Mouse (Mus musculus): ENCODE data around the gene Gm45716. TPM values are rescaled to one million over a fixed set of nuclear protein-coding genes. Genes with fewer than 3 reads are reported as not detected.

The Gm45716 gene
- polyA plus RNA-seq, 2 experiments = 0.95 to 2.8 TPM

GRCm38 (mm10) chr11:90269398-90270123 is 82.1 kb downstream of the Gm45716 start:
- H3K4me3 ChIP-seq (ENCODE audit: insufficient read depth in 1 of 2, low read depth in 2 of 2, low read length in 2 of 2) = no peak overlapping the region
- no peaks in the 10 kb centered on the region for H3K4me1 ChIP-seq (replicated peaks; ENCODE audit: control insufficient read depth in 2 of 2, insufficient read depth in 2 of 2, low read length in 1 of 2)
- no peak overlapping the region for H3K27ac ChIP-seq
- H3K9me3 ChIP-seq (ENCODE audit: control insufficient read depth, low read length) = no peaks in the 10 kb centered on the region
- no peaks in the 10 kb centered on the region for H3K27me3 ChIP-seq (ENCODE audit: control insufficient read depth, insufficient read depth, low read length)
- H3K36me3 ChIP-seq (replicated peaks; ENCODE audit: control insufficient read depth, insufficient read depth, low read depth) = no peaks in the 10 kb centered on the region
- H3K4me2 ChIP-seq (ENCODE audit: low read depth) = no peak overlapping the region
- WGBS (ENCODE audit: insufficient replicate concordance) = 74% methylated on average over 18 of the region's 18 CpGs
- no peak for TF ChIP-seq CTCF (IDR thresholded peaks at IDR 0.05; ENCODE audit: low read depth)
- no peak for TF ChIP-seq EP300 (IDR thresholded peaks at IDR 0.05; ENCODE audit: low read depth)
- ATAC-seq (ENCODE audit: insufficient read depth) (no peak), DNase-seq (ENCODE audit: low read depth in 3 of 3, low spot score in 3 of 3) (no peak)
- no peak overlapping the region for H3K9ac ChIP-seq (replicated peaks)

DNA sequence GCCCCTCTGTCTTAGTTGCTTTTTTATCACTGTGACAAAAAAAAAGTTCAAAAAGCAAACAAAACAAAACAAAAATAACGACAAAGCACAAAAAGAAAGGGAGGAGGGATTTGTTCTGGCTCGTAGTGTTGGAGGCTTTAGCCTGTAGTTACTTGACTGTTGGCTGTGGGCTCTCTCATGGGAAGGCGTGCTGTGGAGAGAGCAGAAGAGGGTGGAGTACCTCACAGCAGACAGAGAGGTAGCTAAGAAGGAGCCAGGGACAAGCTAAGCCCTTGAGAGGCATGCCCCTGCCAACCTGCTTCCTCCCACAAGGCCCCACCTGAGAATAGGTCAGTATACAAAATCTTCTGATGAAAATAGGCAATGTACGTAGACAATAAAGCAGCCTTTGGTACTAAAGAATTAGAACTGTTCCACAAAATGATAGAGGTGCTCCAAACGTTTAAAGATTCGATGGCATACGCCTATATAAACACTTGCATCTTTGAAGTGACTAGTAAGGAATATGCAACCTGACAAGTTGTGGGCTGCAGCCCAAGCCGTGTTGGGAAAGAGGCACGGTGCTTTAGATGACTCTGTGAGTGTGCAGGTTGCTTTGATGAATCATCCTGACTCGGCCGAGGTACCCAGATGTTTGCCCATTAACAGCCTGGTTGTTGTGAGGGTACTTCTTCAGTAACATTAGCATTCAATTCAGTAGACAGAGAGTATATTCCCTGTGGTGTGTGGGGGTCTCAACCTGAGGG is 82.8 kb downstream of the Gm45716 start:
- no peak overlapping the region for H3K27ac ChIP-seq
- no peak overlapping the region for H3K9ac ChIP-seq (replicated peaks)
- H3K4me2 ChIP-seq (ENCODE audit: low read depth) = no peak overlapping the region
- no peaks in the 10 kb centered on the region for H3K9me3 ChIP-seq (ENCODE audit: control insufficient read depth, low read length)
- H3K36me3 ChIP-seq (replicated peaks; ENCODE audit: control insufficient read depth, insufficient read depth, low read depth) = no peaks in the 10 kb centered on the region
- no peak for DNase-seq (ENCODE audit: low read depth in 3 of 3, low spot score in 3 of 3)
- H3K4me1 ChIP-seq (replicated peaks; ENCODE audit: control insufficient read depth in 2 of 2, insufficient read depth in 2 of 2, low read length in 1 of 2) = no peaks in the 10 kb centered on the region
- no peak overlapping the region for H3K4me3 ChIP-seq (ENCODE audit: insufficient read depth in 1 of 2, low read depth in 2 of 2, low read length in 2 of 2)
- no peaks in the 10 kb centered on the region for H3K27me3 ChIP-seq (ENCODE audit: control insufficient read depth, insufficient read depth, low read length)
- 68% methylated on average over 11 of the region's 11 CpGs for WGBS (ENCODE audit: insufficient replicate concordance)
- ATAC-seq (ENCODE audit: insufficient read depth) = no peak
- no peak for TF ChIP-seq CTCF (IDR thresholded peaks at IDR 0.05; ENCODE audit: low read depth)
- no peak for TF ChIP-seq EP300 (IDR thresholded peaks at IDR 0.05; ENCODE audit: low read depth)

DNA sequence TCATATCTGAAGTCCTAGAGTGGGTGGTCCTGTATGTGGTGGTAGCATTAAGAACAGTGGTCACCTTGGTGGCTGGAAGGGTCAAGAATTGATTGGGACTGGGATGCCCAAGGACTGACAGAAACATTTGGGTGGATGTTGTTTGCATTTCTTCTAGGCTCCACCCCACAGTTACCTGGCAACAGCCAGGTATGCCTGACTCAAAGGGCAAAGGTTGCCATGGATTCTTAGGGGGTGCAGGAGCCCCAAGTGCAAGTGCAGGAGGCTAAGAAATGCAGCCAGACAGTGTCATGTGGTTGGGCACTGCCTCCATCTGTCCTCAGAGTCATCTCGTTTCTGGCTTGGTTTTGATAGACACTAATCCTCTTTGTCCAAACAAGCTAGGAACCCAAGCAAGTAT is 86.7 kb downstream of the Gm45716 start:
- TF ChIP-seq EP300 (IDR thresholded peaks at IDR 0.05; ENCODE audit: low read depth) (no peak), CTCF (IDR thresholded peaks at IDR 0.05; ENCODE audit: low read depth) (no peak)
- H3K36me3 ChIP-seq (replicated peaks; ENCODE audit: control insufficient read depth, insufficient read depth, low read depth) = no peaks in the 10 kb centered on the region
- ATAC-seq (ENCODE audit: insufficient read depth) (no peak), DNase-seq (ENCODE audit: low read depth in 3 of 3, low spot score in 3 of 3) (no peak)
- no peaks in the 10 kb centered on the region for H3K9me3 ChIP-seq (ENCODE audit: control insufficient read depth, low read length)
- no peak overlapping the region for H3K27ac ChIP-seq
- no peak overlapping the region for H3K4me3 ChIP-seq (ENCODE audit: insufficient read depth in 1 of 2, low read depth in 2 of 2, low read length in 2 of 2)
- no peaks in the 10 kb centered on the region for H3K27me3 ChIP-seq (ENCODE audit: control insufficient read depth, insufficient read depth, low read length)
- H3K4me1 ChIP-seq (replicated peaks; ENCODE audit: control insufficient read depth in 2 of 2, insufficient read depth in 2 of 2, low read length in 1 of 2) = no peaks in the 10 kb centered on the region
- 43% methylated on average over 1 of the region's 1 CpGs for WGBS (ENCODE audit: insufficient replicate concordance)
- no peak overlapping the region for H3K9ac ChIP-seq (replicated peaks)
- H3K4me2 ChIP-seq (ENCODE audit: low read depth) = no peak overlapping the region

- no peaks in the 10 kb centered on the region for H3K9me3 ChIP-seq (ENCODE audit: control insufficient read depth, low read length)
- H3K27ac ChIP-seq = no peak overlapping the region
- no peak overlapping the region for H3K9ac ChIP-seq (replicated peaks)
- ATAC-seq (ENCODE audit: insufficient read depth) (no peak), DNase-seq (ENCODE audit: low read depth in 3 of 3, low spot score in 3 of 3) (no peak)
- WGBS (ENCODE audit: insufficient replicate concordance) = 66% methylated on average over 7 of the region's 7 CpGs
- TF ChIP-seq CTCF (IDR thresholded peaks at IDR 0.05; ENCODE audit: low read depth) (no peak), EP300 (IDR thresholded peaks at IDR 0.05; ENCODE audit: low read depth) (no peak)
- H3K4me2 ChIP-seq (ENCODE audit: low read depth) = no peak overlapping the region
- no peaks in the 10 kb centered on the region for H3K36me3 ChIP-seq (replicated peaks; ENCODE audit: control insufficient read depth, insufficient read depth, low read depth)
- H3K4me3 ChIP-seq (ENCODE audit: insufficient read depth in 1 of 2, low read depth in 2 of 2, low read length in 2 of 2) = no peak overlapping the region
- H3K4me1 ChIP-seq (replicated peaks; ENCODE audit: control insufficient read depth in 2 of 2, insufficient read depth in 2 of 2, low read length in 1 of 2) = no peaks in the 10 kb centered on the region
- H3K27me3 ChIP-seq (ENCODE audit: control insufficient read depth, insufficient read depth, low read length) = no peaks in the 10 kb centered on the region
Observed at GRCm38 (mm10) chr11:90275663-90276062, 88.2 kb downstream of the Gm45716 start.

- Histone ChIP-seq H3K36me3 (replicated peaks; ENCODE audit: control insufficient read depth, insufficient read depth, low read depth) (no peaks in the 10 kb centered on the region), H3K27ac (no peak overlapping the region), H3K4me1 (replicated peaks; ENCODE audit: control insufficient read depth in 2 of 2, insufficient read depth in 2 of 2, low read length in 1 of 2) (no peaks in the 10 kb centered on the region), H3K4me2 (ENCODE audit: low read depth) (no peak overlapping the region), H3K9ac (replicated peaks) (no peak overlapping the region), H3K27me3 (ENCODE audit: control insufficient read depth, insufficient read depth, low read length) (no peaks in the 10 kb centered on the region), H3K4me3 (ENCODE audit: insufficient read depth in 1 of 2, low read depth in 2 of 2, low read length in 2 of 2) (no peak overlapping the region), H3K9me3 (ENCODE audit: control insufficient read depth, low read length) (no peaks in the 10 kb centered on the region)
- WGBS (ENCODE audit: insufficient replicate concordance) = 65% methylated on average over 8 of the region's 8 CpGs
- ATAC-seq (ENCODE audit: insufficient read depth) (no peak), DNase-seq (ENCODE audit: low read depth in 3 of 3, low spot score in 3 of 3) (no peak)
- TF ChIP-seq EP300 (IDR thresholded peaks at IDR 0.05; ENCODE audit: low read depth) = no peak
- TF ChIP-seq CTCF (IDR thresholded peaks at IDR 0.05; ENCODE audit: low read depth) = no peak
Observed at GRCm38 (mm10) chr11:90276150-90276549, 88.7 kb downstream of the Gm45716 start.

Data from liver, embryonic 14.5 days (tissue).